Mouse (Mus musculus) lung, postnatal 0 days (tissue): ENCODE measurements around the gene Gm6096. TPM values are rescaled to one million over a fixed set of nuclear protein-coding genes. Genes with fewer than 3 reads are reported as not detected.
A peak's percentile ranks its signal among the peaks of the same experiment; 100 is the strongest.
"Not testable (repeated sequence)": the region's sequence is repeated elsewhere in the genome, so short reads cannot be mapped to it uniquely, and the experiment has no call there.

Experiments
- ATAC-seq: fragments of 200-750 bp; cut with Nextera tagmentation; 2 replicates; pipeline ENCODE4 v1.8.0; 2017; ENCODE audit warnings: moderate library complexity
- DNase-seq: peaks from one replicate; pipeline ENCODE4 v3.0.0-alpha.2; 2016; ENCODE audit warnings: low spot score
- H3K27ac ChIP-seq: fragments of 300-500 bp; sonication (generic); 2 replicates; pipeline ENCODE4 v1.5.1; 2014; ENCODE audit warnings: antibody characterized with exemption, mild to moderate bottlenecking, low read length, mixed read lengths
- H3K27me3 ChIP-seq: fragments of 300-500 bp; sonication (generic); replicated peaks from 2 replicates; pipeline ENCODE4 v1.6.1; 2014; ENCODE audit warnings: low read length, mixed read lengths; ENCODE audit not compliant: insufficient read depth
- H3K36me3 ChIP-seq: fragments of 300-500 bp; sonication (generic); 2 replicates; pipeline ENCODE4 v1.6.1; 2014; ENCODE audit warnings: low read length, mixed read lengths; ENCODE audit not compliant: insufficient read depth
- H3K4me1 ChIP-seq: fragments of 300-500 bp; sonication (generic); 2 replicates; pipeline ENCODE4 v1.6.1; 2014; ENCODE audit warnings: antibody characterized with exemption, low read depth, low read length, mixed read lengths; ENCODE audit not compliant: insufficient read depth
- H3K4me2 ChIP-seq: fragments of 300-500 bp; sonication (generic); replicated peaks from 2 replicates; pipeline ENCODE4 v1.6.1; 2014; ENCODE audit warnings: low read depth, mild to moderate bottlenecking, low read length, moderate library complexity, mixed read lengths
- H3K4me3 ChIP-seq: fragments of 300-500 bp; sonication (generic); 2 replicates; pipeline ENCODE4 v1.5.1; 2014; ENCODE audit warnings: low read depth, low read length
- H3K9ac ChIP-seq: fragments of 300-500 bp; sonication (generic); replicated peaks from 2 replicates; pipeline ENCODE4 v1.6.1; 2014; ENCODE audit warnings: low read depth, mild to moderate bottlenecking
- H3K9me3 ChIP-seq: fragments of 300-500 bp; sonication (generic); 2 replicates; pipeline ENCODE4 v1.6.1; 2016; ENCODE audit warnings: low read length, mixed read lengths
- CTCF ChIP-seq: IDR thresholded peaks from 2 replicates; pipeline ENCODE4 v1.5.1; 2016; ENCODE audit warnings: antibody characterized with exemption, mild to moderate bottlenecking
- EP300 ChIP-seq: IDR thresholded peaks from 2 replicates; pipeline ENCODE4 v1.6.1; 2016; ENCODE audit warnings: antibody characterized with exemption, mild to moderate bottlenecking, control low read depth
- WGBS: fragments of 180-500 bp; shearing (Covaris S2); extraction: QIAGEN DNeasy Blood & Tissue Kit; methylation state at CpG from one replicate; pipeline ENCODE4 v1.1.7; 2014; 5-methylcytosine and 5-hydroxymethylcytosine counted together
- polyA plus RNA-seq: library from polyadenylated mRNA; unstranded; fragments of >200 nt; fragmentation: Nextera tagmentation; extraction: Ambion mirVana; gene quantifications from 2 replicates; pipeline ENCODE4 v1.2.1, GENCODE M21; 2015

The Gm6096 gene
- not detected in 2 replicates for polyA plus RNA-seq

DNA sequence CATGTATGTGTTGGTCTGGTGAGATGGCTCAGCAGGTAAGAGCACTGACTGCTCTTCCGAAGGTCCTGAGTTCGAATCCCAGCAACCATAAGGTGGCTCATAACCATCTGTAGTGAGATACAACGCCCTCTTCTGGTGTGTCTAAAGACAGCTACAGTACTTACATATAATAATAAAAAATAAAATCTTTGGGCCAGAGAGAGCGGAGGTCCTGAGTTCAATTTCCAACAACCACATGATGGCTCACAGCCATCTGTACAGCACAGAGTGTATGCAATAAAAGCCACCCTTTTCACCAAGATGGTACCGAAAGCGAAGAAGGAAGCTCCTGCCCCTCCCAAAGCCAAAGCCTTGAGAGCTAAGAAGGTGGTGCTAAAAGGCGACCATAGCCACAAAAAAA, at the start of gene Gm6096:
TSS of gene Gm6096 (plus strand) at position 301 of the 400 bp plus-strand sequence.
- no peak within 1 kb of the TSS for H3K9ac ChIP-seq
- H3K9me3 ChIP-seq, result no peaks in the 10 kb centered on the region
- no peak within 1 kb of the TSS for H3K27ac ChIP-seq
- DNase-seq (no peak), ATAC-seq (no peak)
- no peak within 1 kb of the TSS for H3K4me3 ChIP-seq
- H3K36me3 ChIP-seq, result peaks cover 44% of the 10 kb centered on the region
- H3K4me1 ChIP-seq, result no peaks in the 10 kb centered on the region
- H3K27me3 ChIP-seq, result no peaks in the 10 kb centered on the region
- TF ChIP-seq CTCF, result no peak
- no peak for TF ChIP-seq EP300
- WGBS, result 92% methylated on average over 7 of the region's 7 CpGs
- H3K4me2 ChIP-seq, result no peak within 1 kb of the TSS

DNA sequence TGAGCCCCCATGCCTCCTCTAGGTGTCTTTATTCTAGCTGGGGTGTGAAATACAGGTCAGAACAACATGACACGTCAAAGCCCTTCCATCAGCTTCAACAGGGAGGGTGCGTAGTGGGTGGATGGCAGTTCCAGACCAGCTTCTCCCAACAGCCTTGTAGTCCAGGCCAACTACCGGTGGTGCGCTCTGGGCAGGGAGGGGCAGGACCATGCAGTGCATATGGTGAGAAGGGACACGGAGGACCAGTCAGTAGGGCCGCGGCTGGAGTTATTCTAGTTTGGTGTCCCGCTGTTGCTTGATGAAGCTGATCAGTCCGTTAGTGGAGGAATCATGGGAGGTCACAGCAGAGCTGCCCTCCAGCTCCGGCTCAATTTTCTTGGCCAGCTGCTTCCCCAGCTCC, 48.7 kb upstream of the Gm6096 start:
- H3K4me2 ChIP-seq, H3K4me3 ChIP-seq, H3K27me3 ChIP-seq, H3K9me3 ChIP-seq, H3K9ac ChIP-seq, H3K27ac ChIP-seq, H3K4me1 ChIP-seq, DNase-seq, ATAC-seq: not testable (repeated sequence)
- H3K36me3 ChIP-seq, result peaks cover 41% of the 10 kb centered on the region; the same call in 1 of the 2 replicates
- 92% methylated on average over 8 of the region's 10 CpGs for WGBS

DNA sequence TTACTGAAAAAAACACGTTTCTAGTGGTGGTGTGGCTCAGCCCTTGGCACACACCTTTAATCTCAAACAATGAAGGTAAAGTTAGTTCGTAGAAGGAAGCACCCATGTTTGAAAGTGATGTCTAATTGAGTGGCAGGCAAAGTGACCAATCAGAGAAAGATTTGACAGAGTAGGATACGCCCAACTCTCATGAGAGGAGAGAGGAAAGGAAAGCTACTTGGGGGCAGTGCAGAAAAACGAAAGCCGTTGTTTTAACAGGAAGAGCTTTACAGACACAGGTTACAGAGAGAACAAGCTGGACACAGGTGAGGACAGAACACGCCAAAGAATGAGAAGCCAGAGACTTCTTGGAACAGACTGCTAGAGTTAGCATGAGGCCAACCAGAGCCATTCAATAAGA, 44.5 kb upstream of the Gm6096 start:
- no peak for TF ChIP-seq EP300
- TF ChIP-seq CTCF, result no peak
- Histone ChIP-seq H3K4me2 (no peak overlapping the region), H3K27ac (no peak overlapping the region), H3K9ac (no peak overlapping the region), H3K9me3 (no peaks in the 10 kb centered on the region), H3K36me3 (peaks cover 57% of the 10 kb centered on the region), H3K4me1 (no peaks in the 10 kb centered on the region), H3K27me3 (no peaks in the 10 kb centered on the region), H3K4me3 (no peak overlapping the region)
- WGBS, result 86% methylated on average over 6 of the region's 6 CpGs
- ATAC-seq (no peak), DNase-seq (no peak)

DNA sequence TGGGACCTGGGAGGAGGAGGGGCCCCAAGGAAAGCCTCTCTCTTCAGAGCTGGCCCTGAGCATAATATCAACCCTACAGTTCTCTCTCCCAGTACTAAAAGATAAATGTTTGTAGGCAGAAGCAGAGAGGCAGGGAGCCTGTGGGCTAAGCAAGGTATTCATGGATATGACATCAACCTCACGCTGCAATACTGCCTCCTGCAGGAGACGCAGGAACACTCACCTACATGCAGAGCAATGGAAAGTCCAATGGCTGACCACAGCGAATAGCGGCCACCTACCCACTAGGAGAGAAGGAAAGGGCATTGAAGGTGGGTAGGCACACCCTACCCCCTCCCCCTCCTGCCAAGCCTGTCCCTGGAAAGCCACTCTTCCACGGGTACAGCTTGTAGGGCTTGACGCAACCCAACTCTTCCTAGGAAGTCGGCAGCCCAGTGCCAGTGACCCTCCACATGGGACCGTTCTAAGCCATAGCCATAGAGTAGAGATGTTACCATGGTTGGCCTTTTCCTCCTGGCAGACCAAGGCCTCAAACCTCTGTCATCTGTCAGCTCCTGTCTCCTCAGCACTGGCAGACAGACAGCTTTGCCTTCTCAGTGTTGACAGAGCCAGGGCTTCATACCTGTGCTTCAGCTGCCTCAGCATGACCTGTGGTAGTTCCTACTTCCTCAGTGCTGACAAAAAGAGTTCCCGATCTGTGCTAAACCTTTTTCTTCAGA, 42.7 kb upstream of the Gm6096 start:
- no peak overlapping the region for H3K9ac ChIP-seq
- H3K27me3 ChIP-seq, result no peaks in the 10 kb centered on the region
- no peak overlapping the region for H3K4me2 ChIP-seq
- WGBS, result 85% methylated on average over 9 of the region's 9 CpGs
- no peaks in the 10 kb centered on the region for H3K4me1 ChIP-seq
- no peak overlapping the region for H3K27ac ChIP-seq
- no peak overlapping the region for H3K4me3 ChIP-seq
- DNase-seq, result no peak
- no peaks in the 10 kb centered on the region for H3K9me3 ChIP-seq
- ATAC-seq, result no peak
- peaks cover 70% of the 10 kb centered on the region for H3K36me3 ChIP-seq
- no peak for TF ChIP-seq EP300
- TF ChIP-seq CTCF, result peak; percentile 37; the same call in 1 of the 2 replicates

DNA sequence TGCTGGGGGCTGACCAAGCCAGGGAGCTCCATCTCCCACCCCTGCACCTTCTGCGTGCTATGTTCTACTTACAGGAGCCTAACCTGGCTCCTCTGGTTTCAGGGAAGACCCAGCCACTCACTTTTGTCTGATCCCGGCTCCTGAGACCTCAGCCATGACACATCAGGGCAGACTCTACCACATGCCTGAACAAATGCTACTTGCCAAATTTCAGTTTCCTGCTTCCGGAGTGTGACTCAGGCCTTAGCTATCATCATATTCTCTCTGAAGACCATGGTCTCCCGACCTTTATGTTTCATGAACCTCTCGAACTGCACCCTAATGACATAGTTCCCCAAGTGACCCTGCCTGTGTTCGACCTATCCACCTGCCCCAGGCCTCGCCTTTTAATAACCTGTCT, 37.6 kb upstream of the Gm6096 start:
- H3K27ac ChIP-seq, result no peak overlapping the region
- ATAC-seq, result no peak
- H3K4me3 ChIP-seq, result no peak overlapping the region
- H3K27me3 ChIP-seq, result no peaks in the 10 kb centered on the region
- no peaks in the 10 kb centered on the region for H3K9me3 ChIP-seq
- TF ChIP-seq EP300 (no peak), CTCF (no peak)
- no peak for DNase-seq
- no peaks in the 10 kb centered on the region for H3K4me1 ChIP-seq
- no peak overlapping the region for H3K9ac ChIP-seq
- WGBS, result 84% methylated on average over 7 of the region's 7 CpGs
- H3K4me2 ChIP-seq, result no peak overlapping the region
- H3K36me3 ChIP-seq, result peaks cover 52% of the 10 kb centered on the region

DNA sequence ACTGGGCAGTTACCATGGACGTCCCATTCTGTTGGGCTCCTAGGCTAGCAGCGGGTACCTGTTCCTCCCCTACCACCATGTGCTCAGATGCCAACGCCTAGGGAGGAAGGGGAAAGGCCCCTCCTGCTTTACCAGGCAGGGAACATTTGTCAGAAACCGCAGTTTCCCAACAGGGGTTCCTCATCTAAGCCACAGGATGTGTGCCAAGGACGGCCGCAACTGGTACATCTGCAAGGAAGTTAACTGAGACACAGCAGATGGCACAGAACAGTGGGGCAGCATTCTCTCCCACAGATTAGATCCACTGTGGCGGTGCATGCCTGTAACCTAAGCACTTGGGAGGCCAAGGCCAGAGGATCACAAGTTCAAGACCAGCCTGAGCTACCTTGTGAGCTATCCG, 36.2 kb upstream of the Gm6096 start:
- H3K27me3 ChIP-seq, result no peaks in the 10 kb centered on the region
- H3K36me3 ChIP-seq, result peaks cover 53% of the 10 kb centered on the region
- TF ChIP-seq CTCF (no peak), EP300 (no peak)

More for the DNA sequence above, 36.2 kb upstream of the Gm6096 start:
- no peak overlapping the region for H3K9ac ChIP-seq
- ATAC-seq, result no peak
- H3K4me2 ChIP-seq, result no peak overlapping the region
- peak; percentile 27 for DNase-seq
- H3K4me3 ChIP-seq, result no peak overlapping the region
- H3K27ac ChIP-seq, result no peak overlapping the region
- H3K4me1 ChIP-seq, result no peaks in the 10 kb centered on the region
- H3K9me3 ChIP-seq, result no peaks in the 10 kb centered on the region
- 91% methylated on average over 8 of the region's 8 CpGs for WGBS
